Mouse (Mus musculus) T-helper 2 cell (primary cell): Measurements from ENCODE around the gene Fam111a.
"Not testable (repeated sequence)": the region's sequence is repeated elsewhere in the genome, so short reads cannot be mapped to it uniquely, and the experiment has no call there.

ENCODE experiments used
- in situ Hi-C: fragments of 300-600 bp; cut with MboI, MseI; formaldehyde crosslinking; loops from one replicate; pipeline ENCODE4 v1.15.1; 2025; ENCODE audit warnings: high pct_unique_total_duplicates

The Fam111a gene

DNA sequence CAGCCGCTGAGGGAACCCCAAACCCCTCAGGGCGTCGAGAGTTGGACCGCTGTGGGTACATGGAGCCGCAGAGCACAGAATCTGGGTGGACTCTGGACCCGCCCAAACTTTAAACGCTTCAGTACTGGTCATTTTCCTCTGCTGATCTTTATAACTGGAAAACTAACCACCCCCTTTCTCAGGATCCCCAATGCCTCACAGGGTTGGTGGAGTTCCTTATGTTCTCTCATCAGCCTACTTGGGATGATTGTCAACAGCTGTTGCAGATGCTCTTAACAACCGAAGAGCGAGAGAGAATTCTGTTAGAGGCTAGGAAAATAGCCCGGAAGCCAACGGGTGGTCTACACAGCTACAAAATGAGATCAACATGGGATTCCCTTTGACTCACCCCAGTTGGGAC is at the start of gene Fam111a:
Gene Fam111a, plus strand, starts transcription at position 301 of the 400 bp plus-strand sequence.
- in situ Hi-C loops, result not testable (repeated sequence)

DNA sequence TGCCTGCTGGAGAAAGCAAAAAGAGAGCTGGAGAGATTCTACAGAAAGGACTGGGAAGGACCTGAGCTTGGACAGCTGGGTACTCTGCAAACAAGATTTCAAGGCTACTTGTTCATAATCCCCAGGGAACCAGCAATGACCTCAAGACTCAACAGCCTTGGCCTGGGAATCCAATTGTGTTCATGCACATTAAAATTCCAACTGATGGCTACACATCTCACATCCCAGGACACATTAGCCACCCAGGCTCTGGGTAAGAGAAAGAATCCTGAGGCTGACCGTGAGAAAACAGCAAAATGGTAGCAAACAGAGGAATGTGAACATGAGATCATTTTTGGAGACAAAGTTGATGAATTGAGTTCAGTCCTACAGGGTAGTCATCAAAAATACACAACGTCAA is 49.3 kb upstream of the Fam111a start:
- in situ Hi-C loops, result no loop called here

DNA sequence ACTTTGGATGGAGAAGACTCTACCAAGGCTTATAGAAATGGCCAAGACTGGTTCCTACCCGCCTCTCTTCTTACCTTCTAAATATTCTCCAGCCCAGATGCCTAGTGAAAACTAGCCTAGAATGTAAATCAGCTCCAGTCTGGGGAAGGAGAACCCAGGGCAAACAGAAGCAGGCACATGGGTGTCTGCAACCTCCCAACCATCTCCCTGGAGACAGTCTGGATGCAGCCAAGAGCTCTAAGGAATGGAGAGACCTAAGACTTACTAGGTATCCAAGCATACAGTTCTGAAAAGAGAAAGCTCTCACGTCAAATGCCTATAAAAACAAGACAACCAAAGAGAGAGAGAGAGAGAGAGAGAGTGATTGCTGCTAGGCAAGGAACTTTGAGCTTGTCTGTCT is 47.6 kb upstream of the Fam111a start:
- in situ Hi-C loops, result no loop called here

DNA sequence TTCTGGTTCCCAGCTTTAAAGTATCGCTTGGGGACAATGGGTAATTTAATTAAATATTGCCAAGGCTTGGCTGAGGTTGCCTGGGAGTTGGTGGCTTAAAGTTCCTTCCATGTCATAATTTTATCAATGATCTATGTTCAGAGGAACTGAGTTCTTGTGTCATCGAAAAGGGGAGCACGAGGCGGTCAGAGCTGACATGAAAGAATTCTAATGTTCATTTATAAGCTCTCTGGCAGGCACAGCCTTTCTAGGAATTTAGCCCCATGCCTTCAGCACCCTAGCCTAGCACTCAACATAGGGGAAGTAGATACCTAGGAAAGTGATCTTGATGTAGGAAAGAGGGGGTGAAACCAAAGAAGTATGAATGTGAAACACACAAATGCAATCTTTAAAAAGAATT is 47.2 kb upstream of the Fam111a start:
- in situ Hi-C loops, result no loop called here

DNA sequence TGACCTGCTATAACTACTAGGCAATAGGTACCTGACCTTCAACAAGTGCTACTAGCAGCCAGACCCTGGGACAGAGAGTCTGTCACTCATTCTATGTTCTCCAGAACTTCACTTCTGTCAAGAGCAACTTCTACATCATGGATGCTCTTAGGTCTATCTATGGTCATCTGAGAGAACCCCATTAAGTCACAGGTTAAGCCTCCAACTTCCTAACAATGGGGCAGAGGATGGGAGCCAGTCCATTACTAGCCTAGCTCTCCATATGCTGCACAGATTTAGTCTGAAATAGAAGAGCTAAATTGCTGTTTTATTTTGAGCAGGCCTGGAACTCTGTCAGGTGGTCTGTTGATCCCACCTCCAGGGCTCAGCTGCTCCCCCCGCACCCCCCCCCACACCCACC is 46.6 kb upstream of the Fam111a start:
- in situ Hi-C loops, result no loop called here

DNA sequence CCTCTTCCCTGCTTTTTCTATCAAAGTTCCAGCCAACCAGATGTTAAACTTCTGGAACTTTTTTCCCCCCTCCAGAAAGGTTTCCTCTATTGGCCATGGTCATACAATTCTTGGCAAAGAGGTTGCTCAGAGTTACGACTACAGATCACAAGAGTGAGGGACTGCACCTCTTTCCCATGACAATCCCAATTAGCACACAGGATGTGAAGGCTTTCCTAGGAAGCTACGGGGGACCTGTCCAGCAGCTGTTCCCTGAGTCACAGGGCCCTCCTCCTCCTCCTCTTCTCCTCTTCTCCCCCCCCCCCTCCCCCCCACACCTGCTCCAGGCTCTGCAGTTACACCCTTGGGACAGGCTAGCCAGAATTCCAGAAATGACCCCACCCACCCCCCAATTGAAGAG is 46.1 kb upstream of the Fam111a start:
- in situ Hi-C loops, result no loop called here

DNA sequence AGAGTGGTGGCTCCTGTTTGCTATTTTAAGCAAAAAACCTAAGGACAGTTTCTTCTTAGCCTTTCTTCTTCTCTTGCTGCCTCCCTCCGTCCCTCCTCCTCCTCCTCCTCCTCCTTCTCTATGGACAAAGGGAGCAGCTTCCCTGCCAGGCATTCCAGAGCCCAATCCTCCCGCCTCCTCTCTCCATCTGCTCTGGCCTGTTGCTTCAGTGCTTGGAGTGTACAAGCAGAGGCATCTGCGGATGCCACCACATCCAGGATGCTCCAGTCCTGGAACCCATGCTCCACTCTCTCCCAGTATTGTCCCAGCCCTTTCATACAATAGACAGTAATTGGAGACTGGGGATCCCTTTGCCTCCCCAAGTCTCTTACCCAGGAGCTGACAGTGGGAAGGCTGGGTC is 45.4 kb upstream of the Fam111a start:
- in situ Hi-C loops, result loop anchor here (5.0 kb wide), 1 partner anchor 33 kb away; no protein-coding TSS in a partner anchor

DNA sequence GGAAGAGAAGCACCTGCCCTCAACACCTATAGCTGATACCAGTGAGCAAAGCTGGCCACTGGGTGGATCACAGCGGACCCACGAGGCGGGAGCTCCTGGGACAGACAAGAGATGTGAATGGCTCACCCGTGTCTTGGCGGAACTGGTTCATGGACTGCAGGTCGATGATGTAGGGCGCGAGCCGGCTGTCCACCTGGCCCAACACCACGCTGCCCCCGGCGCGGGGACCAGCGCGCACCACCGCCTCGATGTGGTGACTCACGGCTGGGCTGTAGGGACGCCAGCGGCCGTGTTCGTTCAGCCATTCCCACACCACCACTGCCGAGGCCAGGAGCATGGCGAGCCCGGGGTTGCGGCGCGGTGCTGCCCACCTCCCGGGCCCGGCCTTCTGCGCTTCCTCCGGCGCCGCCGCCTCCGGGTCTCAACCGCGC is 44.6 kb upstream of the Fam111a start:
- in situ Hi-C loops, result loop anchor here (5.0 kb wide), 1 partner anchor 34 kb away; no protein-coding TSS in a partner anchor

DNA sequence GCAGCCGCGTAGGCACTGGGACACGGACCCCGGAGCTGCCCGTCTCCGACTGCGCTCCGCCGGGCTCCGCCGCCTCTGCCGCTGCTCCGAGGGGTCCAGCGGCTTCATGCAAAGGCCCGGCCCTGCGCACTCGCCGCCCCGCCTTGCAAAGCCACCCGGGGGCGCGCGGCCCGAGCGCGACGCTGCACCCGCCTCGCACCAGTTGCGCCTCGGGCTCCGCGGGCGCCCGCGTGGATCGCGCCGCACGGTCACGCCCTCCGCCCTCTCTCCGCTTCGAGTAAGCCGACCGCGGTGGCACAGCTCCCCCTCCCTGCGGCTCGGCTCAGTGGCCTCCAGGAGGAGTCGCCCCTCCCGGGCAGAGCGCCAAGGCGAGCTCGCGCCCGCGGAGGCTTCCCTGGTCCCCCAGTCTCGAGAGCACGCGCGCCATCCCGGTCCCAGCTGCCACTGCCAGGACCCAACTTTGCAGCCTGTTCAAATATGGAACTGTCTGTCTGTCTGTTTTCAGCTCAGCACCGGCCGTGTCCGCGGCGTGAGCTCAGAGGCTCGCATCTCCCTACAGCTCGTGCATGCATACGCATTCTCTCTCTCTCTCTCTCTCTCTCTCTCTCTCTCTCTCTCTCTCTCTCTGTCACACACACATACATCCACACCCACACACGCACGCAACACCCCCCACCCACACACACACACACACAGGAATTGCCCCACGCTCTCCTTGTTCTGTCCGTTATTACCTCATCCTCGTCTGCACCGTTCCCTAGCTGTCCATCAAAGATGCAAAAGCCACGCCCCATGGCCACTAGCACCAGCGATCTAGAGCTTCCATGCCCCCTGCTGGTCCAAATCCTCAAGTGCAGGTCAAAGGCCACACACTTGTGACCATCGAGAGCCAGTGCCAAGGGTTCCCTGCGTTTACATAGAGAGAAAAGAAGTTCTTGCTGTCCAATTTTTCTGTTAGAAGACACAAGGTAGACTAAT is 43.9 kb upstream of the Fam111a start, which contains the start of gene Dtx4:
Gene Dtx4, minus strand, starts transcription at position 85 of the 978 bp plus-strand sequence.
- in situ Hi-C loops, result loop anchor here (5.0 kb wide), 1 partner anchor 34 kb away; no protein-coding TSS in a partner anchor

DNA sequence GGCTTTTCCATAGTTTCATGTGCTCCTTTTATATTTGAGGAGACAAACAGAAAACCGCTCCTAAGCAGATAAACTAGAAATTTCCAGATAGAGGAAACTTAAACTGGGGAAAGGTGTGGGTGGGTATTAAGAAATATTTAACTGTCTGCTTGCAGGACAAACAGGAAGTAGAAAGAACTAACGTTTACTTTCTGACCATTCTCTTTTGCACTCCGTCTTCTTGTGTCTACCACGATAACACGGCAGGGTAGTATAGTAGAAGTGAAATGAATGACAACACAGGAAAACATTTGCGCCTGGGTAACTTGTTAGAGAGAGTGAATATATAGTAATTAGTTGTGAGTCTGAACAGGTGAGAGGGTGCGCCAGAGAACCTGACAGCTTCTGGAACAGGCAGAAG is 42.8 kb upstream of the Fam111a start:
- in situ Hi-C loops, result loop anchor here (5.0 kb wide), 1 partner anchor 35 kb away; no protein-coding TSS in a partner anchor

DNA sequence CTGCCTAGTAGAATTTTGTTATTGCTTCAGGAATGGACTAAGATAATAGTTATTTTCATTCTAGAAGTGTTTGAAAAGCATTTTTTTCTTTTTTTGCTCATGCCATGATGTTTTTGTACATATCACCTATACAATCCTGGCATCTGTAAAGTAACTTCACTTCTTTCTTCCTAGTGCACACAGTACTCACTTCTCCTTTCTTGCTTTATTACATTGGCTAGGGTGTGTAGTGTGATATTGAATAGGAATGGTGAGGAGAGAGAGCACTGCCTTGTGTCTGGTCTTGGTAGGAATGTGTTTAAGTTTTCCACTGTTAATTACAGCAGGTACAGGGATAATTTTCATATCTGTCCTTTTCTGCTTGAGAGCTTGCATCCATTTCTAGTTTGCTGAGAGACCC is 30.9 kb upstream of the Fam111a start:
- in situ Hi-C loops, result loop anchor here (5.0 to 10.0 kb wide), 2 partner anchors 73 to 1570 kb away; no protein-coding TSS in a partner anchor

DNA sequence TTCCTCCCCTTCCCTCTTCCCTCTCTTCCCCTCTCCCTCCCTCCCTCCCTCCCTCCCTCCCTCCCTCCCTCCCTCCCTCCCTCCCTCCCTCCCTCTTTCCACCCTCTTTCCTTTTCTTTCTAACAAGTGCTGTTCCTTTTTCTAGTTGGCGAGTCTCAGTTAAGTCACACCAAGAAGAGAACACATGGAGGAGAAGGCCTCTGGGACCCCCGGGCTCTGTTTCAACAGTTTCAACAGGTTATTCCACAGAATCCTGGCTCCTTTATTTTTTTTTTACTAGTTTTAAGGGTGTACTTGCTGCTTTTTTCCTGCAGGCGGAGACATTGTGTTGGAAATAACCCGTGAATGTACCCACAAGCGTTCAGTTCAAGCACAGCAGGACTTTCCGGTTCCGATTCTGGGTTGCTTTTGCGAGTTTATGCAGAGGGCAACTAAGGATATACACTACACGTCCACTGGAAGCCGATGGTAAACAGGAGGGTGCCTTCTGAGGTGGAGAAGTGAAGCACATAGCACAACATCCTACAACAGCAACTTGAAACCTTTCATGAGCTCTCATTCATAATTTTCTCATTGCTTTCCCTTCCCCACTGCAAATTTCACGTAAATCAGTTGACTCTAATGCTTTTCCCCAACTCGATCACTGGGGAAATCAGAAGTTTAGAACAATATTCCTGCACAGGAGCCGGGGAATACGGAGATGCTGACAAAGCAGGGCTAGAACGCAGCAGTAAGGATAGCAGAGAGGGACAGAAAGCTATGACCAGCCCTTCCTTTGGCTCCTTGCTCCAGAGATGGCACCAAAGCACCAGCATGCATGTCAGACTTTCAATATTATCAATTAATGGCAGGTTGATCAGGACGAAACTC is 27.6 kb upstream of the Fam111a start:
- in situ Hi-C loops, result loop anchor here (5.0 to 10.0 kb wide), 2 partner anchors 69 to 1567 kb away; no protein-coding TSS in a partner anchor

DNA sequence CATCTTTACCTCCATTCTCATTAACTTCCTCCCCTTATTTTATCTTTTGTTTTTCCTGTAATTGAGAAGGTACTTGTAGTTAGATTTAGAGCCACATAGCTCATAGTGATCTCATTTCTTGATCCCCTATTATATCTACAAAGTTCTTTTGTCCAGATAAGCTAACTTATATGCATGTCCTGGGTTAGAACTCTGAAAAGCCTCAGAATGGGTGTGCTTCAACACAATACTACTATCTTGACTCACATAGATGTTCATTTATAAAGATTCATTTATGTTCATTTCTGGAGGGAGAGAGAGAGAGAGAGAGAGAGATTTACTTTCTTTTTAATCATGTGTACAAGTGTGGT is 27.0 kb upstream of the Fam111a start:
- in situ Hi-C loops, result loop anchor here (5.0 to 10.0 kb wide), 2 partner anchors 69 to 1566 kb away; no protein-coding TSS in a partner anchor

DNA sequence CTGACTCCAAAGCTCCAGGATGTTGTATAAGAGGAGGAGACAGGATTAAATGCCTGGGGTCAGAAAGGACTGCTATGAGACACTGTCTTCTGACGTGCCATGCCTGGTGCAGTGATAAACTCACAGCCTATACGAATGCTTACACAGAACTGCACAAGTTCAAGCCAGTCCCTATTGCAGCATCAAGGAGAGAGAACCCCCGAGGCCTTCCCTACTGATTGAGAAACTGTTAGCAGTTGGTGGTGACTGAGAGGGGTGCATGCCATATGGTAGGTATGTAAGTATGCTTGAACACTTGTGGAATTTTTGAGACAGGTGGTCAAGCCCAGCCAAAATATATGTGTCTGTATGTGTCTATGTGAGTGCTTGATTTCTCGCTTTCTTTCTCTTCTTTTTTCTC is 22.2 kb upstream of the Fam111a start:
- in situ Hi-C loops, result no loop called here

DNA sequence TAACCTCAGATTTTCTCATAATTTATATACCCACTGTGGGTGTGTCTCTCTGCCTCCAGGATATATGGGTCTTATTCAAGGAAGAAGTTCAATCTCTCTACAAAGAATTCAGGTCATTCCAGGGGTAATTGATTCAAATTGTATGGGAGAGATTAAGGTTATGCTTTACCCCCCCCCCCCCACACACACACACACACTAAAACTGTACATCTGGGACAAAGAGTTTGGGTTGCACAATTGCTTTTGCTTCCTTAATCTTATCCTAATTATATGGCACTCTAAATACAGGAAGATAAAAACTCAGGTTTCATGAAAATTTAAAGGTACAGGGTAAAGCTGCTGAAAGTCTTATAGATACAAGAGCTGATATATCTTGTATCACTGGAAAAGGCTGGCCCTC is 8.4 kb upstream of the Fam111a start:
- in situ Hi-C loops, result no loop called here

DNA sequence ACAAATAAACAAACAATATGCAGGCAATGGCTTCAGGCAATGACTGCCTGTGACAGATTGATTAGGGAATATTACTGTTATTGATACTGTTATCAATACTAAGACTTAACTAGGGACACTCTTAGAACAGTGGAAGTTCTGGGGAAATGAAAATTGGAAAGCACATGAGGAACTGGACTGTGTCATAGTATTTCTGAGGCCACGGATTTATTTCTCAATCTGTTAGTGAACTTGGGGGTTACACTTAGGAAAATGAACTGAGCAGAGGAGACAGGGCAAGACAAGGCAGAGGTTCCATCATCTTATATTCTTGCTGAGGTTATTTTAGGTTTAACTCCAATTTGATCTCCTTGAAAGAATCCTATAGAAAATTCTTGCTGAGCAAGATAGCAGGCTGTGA is 5.6 kb upstream of the Fam111a start:
- in situ Hi-C loops, result no loop called here

DNA sequence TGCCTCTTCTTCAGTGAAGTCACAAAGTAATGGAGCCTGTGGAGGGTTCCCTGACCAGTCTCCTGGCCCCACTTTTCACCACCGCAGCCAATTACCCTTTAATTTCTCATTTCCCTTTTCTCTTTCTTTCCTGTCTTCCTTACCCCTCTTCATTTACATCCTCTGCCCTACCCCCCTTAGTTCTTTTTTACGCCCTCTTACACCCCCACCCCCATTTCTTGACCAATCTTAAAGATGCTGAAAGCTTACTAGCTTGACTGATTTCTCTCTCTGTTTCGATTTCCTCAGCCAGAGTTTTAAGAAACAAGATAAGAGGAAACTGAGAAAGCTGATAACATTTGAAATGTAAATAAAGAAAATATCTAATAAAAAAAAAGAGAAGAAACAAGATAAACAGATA is 4.8 kb upstream of the Fam111a start:
- in situ Hi-C loops, result no loop called here

DNA sequence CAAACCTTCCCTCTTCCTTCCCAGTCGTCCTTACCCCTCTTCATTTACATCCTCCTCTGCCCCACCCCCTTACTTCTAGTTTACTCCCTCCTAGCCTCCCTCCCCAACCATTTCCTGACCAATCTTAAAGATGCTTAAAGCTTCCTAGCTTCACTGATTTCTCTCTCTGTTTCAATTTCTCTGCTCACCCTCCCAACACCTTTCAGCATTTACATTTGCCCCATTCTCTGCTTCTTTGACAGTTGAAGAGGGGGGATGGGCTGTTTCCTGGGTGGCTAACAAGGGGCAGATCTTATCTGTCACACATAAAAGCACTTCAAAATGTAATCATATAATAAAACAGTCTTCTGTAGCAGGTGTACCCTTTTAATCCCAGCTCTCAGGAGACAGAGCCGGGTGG is 3.9 kb upstream of the Fam111a start:
- in situ Hi-C loops, result no loop called here

DNA sequence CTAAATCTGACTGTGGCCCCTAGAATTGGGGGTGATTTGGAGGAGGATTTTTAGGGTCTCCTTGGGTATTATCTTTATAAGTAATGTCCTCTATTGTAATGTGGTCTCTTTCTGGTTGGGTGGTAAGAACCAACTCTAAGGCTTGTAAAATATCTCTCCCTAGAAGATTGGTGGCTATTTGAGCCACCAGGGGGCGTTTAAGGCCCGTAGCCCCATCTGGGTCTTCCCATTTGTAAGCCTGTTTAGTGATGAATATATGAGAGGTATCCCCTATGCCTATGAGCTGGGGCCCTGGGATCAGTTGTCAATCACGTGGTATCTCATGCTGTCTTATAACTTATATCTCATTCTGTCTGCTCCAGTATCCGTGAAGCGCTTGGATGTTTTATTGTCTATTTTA is 3.6 kb downstream of the Fam111a start:
- in situ Hi-C loops, result no loop called here

DNA sequence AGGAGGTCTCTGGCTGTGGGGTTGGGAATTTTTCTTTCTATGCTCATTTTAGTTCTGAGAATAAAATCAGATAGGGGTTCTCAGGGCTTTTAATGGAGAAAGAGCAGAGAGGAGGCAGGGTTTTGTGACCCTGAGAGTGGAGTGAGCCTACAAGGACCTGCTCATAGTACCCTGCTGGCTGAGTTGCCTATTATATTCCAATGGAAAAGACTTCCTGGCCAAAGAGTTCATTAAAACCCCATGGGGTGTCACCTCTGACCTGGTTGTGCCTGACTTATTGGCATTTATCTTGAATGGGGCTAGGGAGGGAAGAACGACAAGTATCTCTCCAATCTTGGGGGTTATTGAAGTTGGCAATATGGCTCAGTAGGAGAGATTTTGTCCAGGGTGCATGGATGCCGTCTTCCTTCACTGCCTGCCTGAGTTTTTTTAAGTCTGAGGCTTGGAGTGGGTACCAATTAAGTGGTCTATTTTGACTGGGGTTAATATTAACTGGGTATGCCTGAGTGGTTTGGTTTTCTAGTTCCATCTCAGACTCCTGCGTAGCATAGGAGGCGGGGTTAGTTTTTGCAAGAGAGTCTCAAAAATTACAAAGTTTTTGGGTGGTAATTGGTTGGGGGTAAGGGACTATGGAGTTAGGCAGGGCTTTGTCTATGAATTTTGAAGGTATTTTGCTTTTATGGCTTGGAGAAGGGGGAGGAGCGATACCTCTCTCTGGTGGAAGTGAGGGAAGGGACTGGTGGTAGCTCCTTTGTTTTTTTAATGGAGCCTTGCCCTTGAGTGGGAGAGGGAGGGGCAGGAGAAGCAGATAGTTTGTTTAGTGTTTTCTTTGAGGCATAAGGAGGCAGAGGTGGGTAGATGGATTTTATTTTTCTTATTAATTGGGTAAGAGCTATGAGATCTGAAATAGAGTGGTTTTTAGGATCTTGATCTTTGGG is 4.7 kb downstream of the Fam111a start:
- in situ Hi-C loops, result no loop called here

DNA sequence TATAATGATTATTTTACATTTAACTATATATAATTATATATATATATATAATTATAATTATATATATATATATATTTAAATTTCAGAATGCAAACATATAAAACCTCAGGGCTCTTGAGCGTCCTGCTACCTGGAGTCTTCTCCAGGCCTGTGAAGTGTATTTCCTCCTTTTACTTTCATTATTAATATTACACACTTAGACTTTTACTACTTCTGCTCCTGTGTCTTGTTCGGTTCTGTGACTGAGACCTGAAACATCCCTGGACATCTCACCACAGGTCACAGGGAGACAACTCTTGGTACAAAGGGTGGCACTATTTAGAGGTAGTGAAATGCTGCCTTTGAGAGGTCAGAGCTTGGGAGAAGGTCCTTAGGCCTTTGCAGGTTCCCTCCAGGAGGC is 10.8 kb downstream of the Fam111a start:
- in situ Hi-C loops, result no loop called here
